Mouse (Mus musculus): ENCODE measurements at regions not wholly inside any gene's neighbourhood (a gene's known extent, or its start where the extent isn't known, plus 50 kb on each side); places are given as distances from the start of the nearest gene placed in this dataset.

- H3K4me1 ChIP-seq, result no peaks in the 10 kb centered on the region
- no peak overlapping the region for H3K27ac ChIP-seq (replicated peaks)
- no peak overlapping the region for H3K4me2 ChIP-seq (replicated peaks)
- H3K9me3 ChIP-seq, result no peaks in the 10 kb centered on the region
- H3K9ac ChIP-seq (replicated peaks), result no peak overlapping the region
- no peaks in the 10 kb centered on the region for H3K27me3 ChIP-seq
- 72% methylated on average over 7 of the region's 7 CpGs for WGBS
- no peak overlapping the region for H3K4me3 ChIP-seq
- no peaks in the 10 kb centered on the region for H3K36me3 ChIP-seq
- no peak for ATAC-seq (ENCODE audit: low FRiP score, low read depth)
These were observed 68.9 kb upstream of the Dph5 start for GRCm38 (mm10) chr3:115818734-115819133.

DNA sequence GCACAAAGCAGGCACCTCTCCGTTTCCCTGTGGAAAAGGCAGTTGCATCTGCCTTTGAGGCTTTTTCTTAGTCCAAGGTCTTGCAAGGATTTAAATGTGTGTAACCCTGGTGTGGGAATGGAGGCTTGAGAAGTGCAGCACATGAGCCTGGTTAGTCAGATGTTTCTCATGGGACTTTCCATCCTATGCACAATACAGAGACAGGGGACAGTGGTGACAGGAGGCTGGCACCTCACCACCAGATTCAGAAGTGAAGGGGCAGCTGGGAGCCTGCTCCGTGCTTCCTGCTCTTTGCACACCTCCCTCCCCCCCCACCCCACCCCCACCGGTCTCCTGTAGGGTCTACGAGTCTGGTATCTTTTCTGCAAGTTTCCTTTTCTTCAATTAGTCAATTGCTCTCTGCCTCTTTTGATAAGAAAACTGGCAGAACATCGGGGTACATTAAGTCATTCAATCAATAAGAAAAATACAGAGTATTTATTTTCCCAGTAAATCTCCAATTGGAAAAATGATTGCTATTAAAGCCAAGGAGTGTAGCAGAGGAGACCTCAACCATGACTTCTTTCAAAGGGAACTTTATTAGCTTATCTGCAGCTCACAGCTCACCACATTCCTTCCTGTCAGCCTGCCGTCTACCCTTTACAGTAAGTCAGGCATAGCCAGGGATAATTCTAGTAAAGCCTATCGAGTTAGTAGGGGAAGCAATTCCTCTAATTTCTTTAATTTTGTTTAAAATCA is 68.1 kb upstream of the Dph5 start:
- Histone ChIP-seq H3K4me2 (replicated peaks) (no peak overlapping the region), H3K9me3 (no peaks in the 10 kb centered on the region), H3K36me3 (no peaks in the 10 kb centered on the region), H3K4me1 (no peaks in the 10 kb centered on the region), H3K27me3 (no peaks in the 10 kb centered on the region), H3K27ac (replicated peaks) (no peak overlapping the region), H3K9ac (replicated peaks) (no peak overlapping the region), H3K4me3 (no peak overlapping the region)
- ATAC-seq (ENCODE audit: low FRiP score, low read depth), result no peak
- WGBS, result 63% methylated on average over 7 of the region's 7 CpGs

DNA sequence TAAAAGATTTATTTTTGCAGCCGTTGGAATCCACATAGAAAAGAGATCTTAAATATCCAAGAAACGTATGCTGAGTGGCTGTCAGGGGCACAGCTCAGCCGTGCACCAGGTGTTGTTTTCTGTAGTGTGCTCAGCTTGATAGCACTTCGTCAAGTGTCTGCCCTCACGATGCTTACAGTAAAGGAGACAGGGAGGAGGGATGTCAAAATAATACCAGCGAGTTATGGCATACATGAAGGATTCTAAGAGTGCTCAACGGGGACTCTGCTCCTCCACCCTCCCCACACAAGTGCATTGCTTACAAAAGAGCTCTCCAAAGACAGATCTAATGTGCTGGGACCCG is 67.5 kb upstream of the Dph5 start:
- H3K4me3 ChIP-seq, result no peak overlapping the region
- no peaks in the 10 kb centered on the region for H3K4me1 ChIP-seq
- no peak for ATAC-seq (ENCODE audit: low FRiP score, low read depth)
- H3K9me3 ChIP-seq, result no peaks in the 10 kb centered on the region
- H3K9ac ChIP-seq (replicated peaks), result no peak overlapping the region
- H3K27me3 ChIP-seq, result no peaks in the 10 kb centered on the region
- H3K27ac ChIP-seq (replicated peaks), result no peak overlapping the region
- WGBS, result 69% methylated on average over 8 of the region's 8 CpGs
- H3K4me2 ChIP-seq (replicated peaks), result no peak overlapping the region
- no peaks in the 10 kb centered on the region for H3K36me3 ChIP-seq

DNA sequence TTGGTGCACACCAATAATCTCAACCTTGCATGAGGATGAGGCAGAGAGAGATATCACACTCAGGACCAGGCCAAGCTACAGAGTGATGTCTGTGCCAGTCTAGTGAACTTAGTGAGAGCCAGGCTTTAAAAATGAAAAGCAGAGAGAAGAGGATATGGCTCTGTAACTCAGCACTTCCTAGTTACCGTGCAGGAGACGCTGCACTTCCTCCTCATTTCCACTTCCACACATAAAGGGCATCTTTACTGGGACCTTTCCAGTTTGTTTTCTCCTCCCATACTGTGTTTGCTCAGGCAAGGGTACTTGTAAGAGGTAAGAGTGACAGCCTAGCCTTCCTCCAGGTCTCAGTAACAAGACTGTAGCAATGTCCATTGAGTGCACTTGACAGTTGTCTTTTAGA is 66.0 kb upstream of the Dph5 start:
- ATAC-seq (ENCODE audit: low FRiP score, low read depth), result no peak
- Histone ChIP-seq H3K4me2 (replicated peaks) (no peak overlapping the region), H3K4me1 (no peaks in the 10 kb centered on the region), H3K9ac (replicated peaks) (no peak overlapping the region), H3K9me3 (no peaks in the 10 kb centered on the region), H3K36me3 (no peaks in the 10 kb centered on the region), H3K4me3 (no peak overlapping the region), H3K27ac (replicated peaks) (no peak overlapping the region), H3K27me3 (no peaks in the 10 kb centered on the region)
- 96% methylated on average over 2 of the region's 2 CpGs for WGBS

GRCm38 (mm10) chr3:115822491-115822890 is 65.1 kb upstream of the Dph5 start:
- 58% methylated on average over 6 of the region's 6 CpGs for WGBS
- ATAC-seq (ENCODE audit: low FRiP score, low read depth), result no peak
- Histone ChIP-seq H3K27ac (replicated peaks) (no peak overlapping the region), H3K9me3 (no peaks in the 10 kb centered on the region), H3K4me2 (replicated peaks) (no peak overlapping the region), H3K4me3 (no peak overlapping the region), H3K9ac (replicated peaks) (no peak overlapping the region), H3K27me3 (no peaks in the 10 kb centered on the region), H3K36me3 (no peaks in the 10 kb centered on the region), H3K4me1 (no peaks in the 10 kb centered on the region)

GRCm38 (mm10) chr3:115823741-115824140 is 63.9 kb upstream of the Dph5 start:
- H3K36me3 ChIP-seq, result no peaks in the 10 kb centered on the region
- no peaks in the 10 kb centered on the region for H3K27me3 ChIP-seq
- H3K4me1 ChIP-seq, result no peaks in the 10 kb centered on the region
- H3K9me3 ChIP-seq, result no peaks in the 10 kb centered on the region
- WGBS, result 87% methylated on average over 5 of the region's 5 CpGs
- no peak overlapping the region for H3K9ac ChIP-seq (replicated peaks)
- H3K4me3 ChIP-seq, result no peak overlapping the region
- no peak for ATAC-seq (ENCODE audit: low FRiP score, low read depth)
- no peak overlapping the region for H3K4me2 ChIP-seq (replicated peaks)
- no peak overlapping the region for H3K27ac ChIP-seq (replicated peaks)

GRCm38 (mm10) chr3:115824792-115825191 is 62.8 kb upstream of the Dph5 start:
- WGBS, result 57% methylated on average over 2 of the region's 2 CpGs
- Histone ChIP-seq H3K27ac (replicated peaks) (no peak overlapping the region), H3K27me3 (no peaks in the 10 kb centered on the region), H3K9me3 (no peaks in the 10 kb centered on the region), H3K9ac (replicated peaks) (no peak overlapping the region), H3K4me1 (no peaks in the 10 kb centered on the region), H3K4me2 (replicated peaks) (no peak overlapping the region), H3K36me3 (no peaks in the 10 kb centered on the region), H3K4me3 (no peak overlapping the region)
- no peak for ATAC-seq (ENCODE audit: low FRiP score, low read depth)

GRCm38 (mm10) chr3:115835381-115835780 is 52.3 kb upstream of the Dph5 start:
- H3K4me1 ChIP-seq, result no peaks in the 10 kb centered on the region
- H3K4me2 ChIP-seq (replicated peaks), result no peak overlapping the region
- no peak for ATAC-seq (ENCODE audit: low FRiP score, low read depth)

DNA sequence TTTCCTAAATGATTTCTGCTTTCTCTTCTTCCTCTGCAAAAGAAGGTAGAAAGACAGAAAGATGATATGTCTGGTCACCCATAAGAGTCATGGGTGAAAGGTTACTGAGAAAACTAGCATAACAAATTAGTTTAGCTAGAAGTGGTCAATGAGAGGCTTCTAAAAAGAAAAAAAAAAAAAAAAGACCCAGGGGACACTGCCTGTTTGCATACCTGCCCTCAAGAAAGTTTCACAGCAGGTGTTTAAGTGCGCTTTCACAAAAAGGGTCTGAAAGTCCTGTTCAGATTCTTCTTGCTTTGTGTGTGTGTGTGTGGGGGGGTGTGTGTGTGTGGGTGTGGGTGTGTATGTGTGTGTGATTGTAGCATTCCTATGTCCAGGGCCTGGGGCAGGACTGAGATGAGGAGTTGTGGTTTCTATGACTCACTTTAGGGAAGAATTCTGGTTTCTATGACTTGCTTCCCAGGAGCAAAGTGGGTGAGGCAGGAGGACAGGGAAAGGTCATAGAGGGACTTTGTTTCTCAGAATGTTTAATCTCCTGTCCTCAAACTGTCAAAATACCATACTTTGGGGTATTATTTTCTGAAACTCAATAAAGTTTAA is 49.9 kb upstream of the Dph5 start:
- Histone ChIP-seq H3K4me3 (no peak overlapping the region), H3K27me3 (no peaks in the 10 kb centered on the region), H3K4me1 (no peaks in the 10 kb centered on the region), H3K27ac (replicated peaks) (no peak overlapping the region), H3K36me3 (no peaks in the 10 kb centered on the region), H3K4me2 (replicated peaks) (no peak overlapping the region), H3K9me3 (no peaks in the 10 kb centered on the region), H3K9ac (replicated peaks) (no peak overlapping the region)
- 84% methylated on average over 1 of the region's 1 CpGs for WGBS
- no peak for ATAC-seq (ENCODE audit: low FRiP score, low read depth)

More at GRCm38 (mm10) chr3:115835381-115835780, 52.3 kb upstream of the Dph5 start:
- Histone ChIP-seq H3K4me3 (no peak overlapping the region), H3K9me3 (no peaks in the 10 kb centered on the region), H3K36me3 (no peaks in the 10 kb centered on the region), H3K9ac (replicated peaks) (no peak overlapping the region), H3K27me3 (no peaks in the 10 kb centered on the region), H3K27ac (replicated peaks) (no peak overlapping the region)

Measured in midbrain, embryonic 12.5 days (tissue).